Mouse (Mus musculus): Measurements from ENCODE around the gene Gadd45b. TPM values are rescaled to one million over a fixed set of nuclear protein-coding genes. Genes with fewer than 3 reads are reported as not detected.

The Gadd45b gene
- polyA plus RNA-seq, 1 experiment from 2014 or later: 21.3 TPM

DNA sequence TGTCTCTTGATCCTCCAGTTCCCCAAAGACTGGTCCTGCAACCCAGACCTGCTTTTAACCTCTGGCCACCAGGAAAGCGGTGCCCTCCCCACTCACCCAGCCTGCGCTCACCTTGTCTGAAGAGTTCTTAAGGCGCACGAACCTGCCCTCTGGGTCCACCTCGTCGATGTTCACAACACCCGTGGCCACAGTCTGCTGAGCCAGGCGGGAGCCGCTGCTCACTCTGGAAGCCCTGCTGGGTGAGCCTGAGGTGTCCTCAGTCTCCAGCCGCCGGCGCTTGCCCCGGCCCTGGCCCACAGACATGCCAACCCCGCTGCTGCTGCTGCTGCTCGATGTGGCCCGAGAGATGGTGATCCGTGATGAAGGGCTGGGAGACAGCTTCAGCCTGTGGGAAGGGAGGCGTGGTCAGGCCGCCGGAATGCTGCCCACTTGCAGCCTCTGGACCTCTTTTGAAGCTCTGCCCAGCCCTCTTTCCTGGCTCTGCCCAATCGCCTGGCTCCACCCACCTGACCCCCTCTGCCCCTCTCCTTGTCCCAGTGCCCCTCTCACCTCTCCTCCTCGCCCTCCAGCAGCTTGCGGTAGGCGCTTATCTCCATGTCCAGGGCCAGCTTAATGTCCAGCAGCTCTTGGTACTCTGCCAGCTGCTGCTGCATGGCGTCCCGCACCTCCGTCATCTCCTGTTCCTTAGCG lies 25.7 kb upstream of the Gadd45b start:
- no peak for ATAC-seq (replicated peaks; ENCODE audit: insufficient number of reproducible peaks, low FRiP score, low TSS enrichment)
- H3K27ac ChIP-seq (ENCODE audit: low read depth, low read length): no peak overlapping the region

DNA sequence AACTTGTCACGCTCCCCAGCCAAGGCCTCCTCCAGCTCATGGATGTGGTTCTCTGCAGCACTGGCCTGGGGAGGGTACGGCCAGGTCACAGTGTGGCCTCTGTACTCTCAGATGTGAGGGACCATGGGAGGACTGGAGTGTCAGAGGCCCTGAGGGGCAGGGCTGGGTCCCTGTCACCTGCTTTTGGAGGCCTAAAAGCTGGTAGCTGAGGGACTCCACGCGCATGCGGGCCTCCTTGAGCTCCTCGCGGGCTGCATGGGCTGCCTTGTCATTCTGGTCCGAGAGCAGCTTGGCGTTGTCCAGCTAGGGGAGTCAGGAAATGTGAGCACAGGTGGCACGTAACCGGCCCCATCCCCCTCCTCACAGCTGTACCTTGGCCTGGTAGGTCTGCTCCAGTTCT lies 25.2 kb upstream of the Gadd45b start:
- 87% methylated on average over 11 of the region's 11 CpGs for whole genome bisulfite sequencing (ENCODE audit: insufficient replicate concordance)
- no peak for ATAC-seq (replicated peaks; ENCODE audit: insufficient number of reproducible peaks, low FRiP score, low TSS enrichment)
- H3K4me1 ChIP-seq (ENCODE audit: control insufficient read depth, insufficient read depth, low read length): peaks cover 3% of the 10 kb centered on the region
- H3K9ac ChIP-seq (ENCODE audit: low read depth, low read length): no peak overlapping the region
- H3K9me3 ChIP-seq (replicated peaks; ENCODE audit: control insufficient read depth, low read length): no peaks in the 10 kb centered on the region
- H3K36me3 ChIP-seq (ENCODE audit: control insufficient read depth, insufficient read depth, low read length): peaks cover 41% of the 10 kb centered on the region
- H3K27me3 ChIP-seq (ENCODE audit: control insufficient read depth, insufficient read depth, low read length): no peaks in the 10 kb centered on the region
- H3K4me3 ChIP-seq (ENCODE audit: low read depth, low read length): no peak overlapping the region
- no peak overlapping the region for H3K4me2 ChIP-seq
- H3K27ac ChIP-seq (ENCODE audit: low read depth, low read length): no peak overlapping the region

More for the DNA sequence above, 25.7 kb upstream of the Gadd45b start:
- H3K9me3 ChIP-seq (replicated peaks; ENCODE audit: control insufficient read depth, low read length): no peaks in the 10 kb centered on the region
- H3K4me1 ChIP-seq (ENCODE audit: control insufficient read depth, insufficient read depth, low read length): peaks cover 8% of the 10 kb centered on the region
- H3K4me3 ChIP-seq (ENCODE audit: low read depth, low read length): no peak overlapping the region
- no peak overlapping the region for H3K9ac ChIP-seq (ENCODE audit: low read depth, low read length)
- H3K27me3 ChIP-seq (ENCODE audit: control insufficient read depth, insufficient read depth, low read length): no peaks in the 10 kb centered on the region
- WGBS (ENCODE audit: insufficient replicate concordance): 78% methylated on average over 28 of the region's 28 CpGs
- peaks cover 36% of the 10 kb centered on the region for H3K36me3 ChIP-seq (ENCODE audit: control insufficient read depth, insufficient read depth, low read length)
- no peak overlapping the region for H3K4me2 ChIP-seq

DNA sequence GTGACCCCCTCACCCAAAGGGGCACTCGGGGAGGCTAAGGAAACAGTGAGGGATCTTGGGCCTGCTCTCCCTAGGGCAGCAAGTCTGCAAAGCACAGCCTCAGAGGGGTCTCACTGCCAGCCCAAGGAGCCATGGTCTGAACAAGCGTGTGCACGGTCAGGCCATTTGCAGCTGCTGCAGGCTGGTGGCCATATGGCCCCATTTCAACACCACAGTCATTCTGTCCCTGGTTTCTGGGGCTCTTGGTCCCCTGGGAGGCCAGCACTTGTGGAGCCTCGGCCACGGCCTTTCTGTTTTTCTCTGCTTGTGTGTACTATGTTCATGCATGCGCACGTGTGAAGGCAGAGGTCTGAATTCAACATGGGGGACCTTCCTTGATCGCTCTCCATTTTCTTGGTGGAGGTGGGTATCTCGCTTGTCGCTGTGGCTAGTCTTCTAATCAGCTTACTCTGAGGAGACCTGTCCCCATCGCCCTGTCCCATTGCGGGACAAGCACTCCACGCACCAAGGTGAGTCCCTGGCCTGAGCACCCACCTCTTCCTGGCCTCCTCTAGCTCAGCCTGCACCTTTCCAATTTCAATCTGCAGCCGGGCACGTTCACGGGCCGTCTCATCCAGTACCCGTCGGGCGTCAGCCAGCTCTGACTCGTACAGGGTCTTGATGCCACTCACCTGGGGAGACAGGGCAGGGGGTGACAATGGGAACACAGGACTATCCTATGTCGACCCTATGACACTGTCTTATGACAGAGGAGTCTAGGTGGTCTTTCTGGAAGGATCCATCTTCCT lies 20.3 kb upstream of the Gadd45b start:
- WGBS (ENCODE audit: insufficient replicate concordance): 91% methylated on average over 22 of the region's 22 CpGs
- no peak for ATAC-seq (replicated peaks; ENCODE audit: insufficient number of reproducible peaks, low FRiP score, low TSS enrichment)
- no peak overlapping the region for H3K4me3 ChIP-seq (ENCODE audit: low read depth, low read length)
- H3K27me3 ChIP-seq (ENCODE audit: control insufficient read depth, insufficient read depth, low read length): no peaks in the 10 kb centered on the region
- H3K36me3 ChIP-seq (ENCODE audit: control insufficient read depth, insufficient read depth, low read length): peaks cover 26% of the 10 kb centered on the region
- H3K9me3 ChIP-seq (replicated peaks; ENCODE audit: control insufficient read depth, low read length): no peaks in the 10 kb centered on the region
- H3K4me2 ChIP-seq: no peak overlapping the region
- H3K27ac ChIP-seq (ENCODE audit: low read depth, low read length): no peak overlapping the region
- H3K4me1 ChIP-seq (ENCODE audit: control insufficient read depth, insufficient read depth, low read length): peaks cover 4% of the 10 kb centered on the region
- H3K9ac ChIP-seq (ENCODE audit: low read depth, low read length): no peak overlapping the region

DNA sequence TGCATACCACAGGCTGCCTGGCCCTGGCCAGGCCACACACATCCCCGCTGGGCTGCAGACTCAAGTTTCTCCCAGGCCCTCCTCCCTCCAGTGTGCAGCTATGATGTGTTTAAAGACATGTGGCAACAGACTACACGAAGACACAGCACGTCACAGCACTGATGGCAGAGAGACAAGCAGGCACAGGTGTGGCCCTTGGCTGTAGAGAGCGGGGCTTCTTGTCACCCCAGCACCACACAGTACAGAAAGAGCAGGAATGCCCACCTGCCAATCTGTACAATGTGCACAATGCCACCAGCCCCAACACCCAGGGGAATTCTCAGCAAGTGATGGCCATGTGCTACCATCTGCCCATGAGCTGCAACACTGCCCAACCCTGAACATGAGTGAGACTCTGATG lies 18.5 kb upstream of the Gadd45b start:
- Histone ChIP-seq H3K9me3 (replicated peaks; ENCODE audit: control insufficient read depth, low read length) (no peaks in the 10 kb centered on the region), H3K4me3 (ENCODE audit: low read depth, low read length) (no peak overlapping the region), H3K27me3 (ENCODE audit: control insufficient read depth, insufficient read depth, low read length) (no peaks in the 10 kb centered on the region), H3K4me2 (no peak overlapping the region), H3K27ac (ENCODE audit: low read depth, low read length) (no peak overlapping the region), H3K9ac (ENCODE audit: low read depth, low read length) (no peak overlapping the region), H3K36me3 (ENCODE audit: control insufficient read depth, insufficient read depth, low read length) (peaks cover 20% of the 10 kb centered on the region), H3K4me1 (ENCODE audit: control insufficient read depth, insufficient read depth, low read length) (peaks cover 4% of the 10 kb centered on the region)
- ATAC-seq (replicated peaks; ENCODE audit: insufficient number of reproducible peaks, low FRiP score, low TSS enrichment): no peak
- WGBS (ENCODE audit: insufficient replicate concordance): 89% methylated on average over 4 of the region's 4 CpGs

DNA sequence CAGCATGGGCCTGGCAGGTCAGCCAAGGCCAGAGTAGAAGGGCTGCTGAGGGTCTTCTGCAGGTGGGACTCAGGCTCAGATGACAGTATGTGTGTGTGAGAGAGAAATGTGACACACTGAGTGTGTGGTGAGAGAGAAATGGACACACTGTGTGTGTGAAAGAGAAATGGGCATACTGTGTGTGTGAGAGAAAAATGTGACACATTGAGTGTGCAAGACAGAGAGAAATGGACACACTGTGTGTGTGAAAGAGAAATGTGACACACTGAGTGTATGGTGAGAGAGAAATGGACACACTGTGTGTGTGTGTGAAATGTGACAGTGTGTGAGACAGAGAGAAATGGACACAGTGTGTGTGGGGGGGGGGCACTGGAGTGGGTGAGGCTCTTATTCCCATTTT lies 18.0 kb upstream of the Gadd45b start:
- no peak overlapping the region for H3K9ac ChIP-seq (ENCODE audit: low read depth, low read length)
- no peak overlapping the region for H3K27ac ChIP-seq (ENCODE audit: low read depth, low read length)
- H3K4me2 ChIP-seq: no peak overlapping the region
- ATAC-seq (replicated peaks; ENCODE audit: insufficient number of reproducible peaks, low FRiP score, low TSS enrichment): no peak
- peaks cover 4% of the 10 kb centered on the region for H3K4me1 ChIP-seq (ENCODE audit: control insufficient read depth, insufficient read depth, low read length)
- peaks cover 18% of the 10 kb centered on the region for H3K36me3 ChIP-seq (ENCODE audit: control insufficient read depth, insufficient read depth, low read length)
- no peak overlapping the region for H3K4me3 ChIP-seq (ENCODE audit: low read depth, low read length)
- H3K27me3 ChIP-seq (ENCODE audit: control insufficient read depth, insufficient read depth, low read length): no peaks in the 10 kb centered on the region
- H3K9me3 ChIP-seq (replicated peaks; ENCODE audit: control insufficient read depth, low read length): no peaks in the 10 kb centered on the region

- no peaks in the 10 kb centered on the region for H3K9me3 ChIP-seq (replicated peaks; ENCODE audit: control insufficient read depth, low read length)
- H3K4me1 ChIP-seq (ENCODE audit: control insufficient read depth, insufficient read depth, low read length): peaks cover 10% of the 10 kb centered on the region
- peak overlapping the region; percentile 30; the same call in 1 of the 2 replicates for H3K9ac ChIP-seq (ENCODE audit: low read depth, low read length)
- peaks cover 14% of the 10 kb centered on the region for H3K36me3 ChIP-seq (ENCODE audit: control insufficient read depth, insufficient read depth, low read length)
- no peak for ATAC-seq (replicated peaks; ENCODE audit: insufficient number of reproducible peaks, low FRiP score, low TSS enrichment)
- no peak overlapping the region for H3K4me3 ChIP-seq (ENCODE audit: low read depth, low read length)
- 86% methylated on average over 7 of the region's 8 CpGs for WGBS (ENCODE audit: insufficient replicate concordance)
- H3K27me3 ChIP-seq (ENCODE audit: control insufficient read depth, insufficient read depth, low read length): no peaks in the 10 kb centered on the region
- no peak overlapping the region for H3K27ac ChIP-seq (ENCODE audit: low read depth, low read length)
- no peak overlapping the region for H3K4me2 ChIP-seq
Observed at GRCm38 (mm10) chr10:80913364-80914011, 16.4 kb upstream of the Gadd45b start.

GRCm38 (mm10) chr10:80914253-80914656 lies 15.6 kb upstream of the Gadd45b start:
- Histone ChIP-seq H3K4me2 (no peak overlapping the region), H3K27ac (ENCODE audit: low read depth, low read length) (no peak overlapping the region), H3K9me3 (replicated peaks; ENCODE audit: control insufficient read depth, low read length) (no peaks in the 10 kb centered on the region), H3K36me3 (ENCODE audit: control insufficient read depth, insufficient read depth, low read length) (peaks cover 8% of the 10 kb centered on the region), H3K27me3 (ENCODE audit: control insufficient read depth, insufficient read depth, low read length) (no peaks in the 10 kb centered on the region), H3K4me3 (ENCODE audit: low read depth, low read length) (no peak overlapping the region), H3K4me1 (ENCODE audit: control insufficient read depth, insufficient read depth, low read length) (peaks cover 12% of the 10 kb centered on the region), H3K9ac (ENCODE audit: low read depth, low read length) (peak overlapping the region; percentile 30; the same call in 1 of the 2 replicates)
- ATAC-seq (replicated peaks; ENCODE audit: insufficient number of reproducible peaks, low FRiP score, low TSS enrichment): no peak
- 81% methylated on average over 5 of the region's 5 CpGs for WGBS (ENCODE audit: insufficient replicate concordance)

- H3K4me3 ChIP-seq (ENCODE audit: low read depth, low read length): no peak overlapping the region
- no peaks in the 10 kb centered on the region for H3K27me3 ChIP-seq (ENCODE audit: control insufficient read depth, insufficient read depth, low read length)
- no peaks in the 10 kb centered on the region for H3K9me3 ChIP-seq (replicated peaks; ENCODE audit: control insufficient read depth, low read length)
- ATAC-seq (replicated peaks; ENCODE audit: insufficient number of reproducible peaks, low FRiP score, low TSS enrichment): no peak
- H3K9ac ChIP-seq (ENCODE audit: low read depth, low read length): no peak overlapping the region
- H3K4me2 ChIP-seq: no peak overlapping the region
- WGBS (ENCODE audit: insufficient replicate concordance): 78% methylated on average over 2 of the region's 2 CpGs
- no peak overlapping the region for H3K27ac ChIP-seq (ENCODE audit: low read depth, low read length)
- peaks cover 12% of the 10 kb centered on the region for H3K4me1 ChIP-seq (ENCODE audit: control insufficient read depth, insufficient read depth, low read length)
- peaks cover 5% of the 10 kb centered on the region for H3K36me3 ChIP-seq (ENCODE audit: control insufficient read depth, insufficient read depth, low read length)
Observed at GRCm38 (mm10) chr10:80915260-80915659, 14.6 kb upstream of the Gadd45b start.
